Mouse (Mus musculus): Measurements from ENCODE around the gene Gm43302.

DNA sequence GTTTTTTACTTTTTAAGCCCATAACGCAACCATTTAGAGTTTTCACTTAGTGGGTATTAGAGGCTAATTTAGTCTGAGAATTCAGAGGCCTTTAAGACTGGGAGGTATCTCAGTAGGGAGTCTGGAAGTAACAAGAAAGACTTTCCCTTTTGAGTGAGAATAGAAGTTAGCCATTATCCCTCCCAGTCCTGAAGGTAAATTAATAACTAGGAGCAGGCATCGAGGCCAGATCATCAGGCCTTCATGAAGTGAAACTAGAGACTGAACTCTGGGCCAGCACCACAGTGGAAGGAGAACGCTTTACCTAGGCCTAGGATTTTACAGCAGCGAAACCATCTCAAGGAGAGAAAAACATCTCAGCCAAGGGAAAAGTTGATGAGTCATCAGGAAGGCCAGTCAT is 8.5 kb upstream of the Gm43302 start:
- TF ChIP-seq CTCF (conservative IDR thresholded peaks at IDR 0.05; ENCODE audit: insufficient read depth, insufficient read length, low read depth, low read length), result no peak
- TF ChIP-seq POLR2A (IDR thresholded peaks at IDR 0.05; ENCODE audit: low read depth, low read length), result no peak

Measured in kidney, adult 2 months (tissue).